Mouse (Mus musculus) inflammation-experienced regulatory T-cells, adult 6 months (primary cell): ENCODE measurements at regions not wholly inside any gene's neighbourhood (a gene's known extent, or its start where the extent isn't known, plus 50 kb on each side); places are given as distances from the start of the nearest gene placed in this dataset.

Source experiments
- ATAC-seq: one replicate; pipeline ENCODE4 v1.8.0; 2017

DNA sequence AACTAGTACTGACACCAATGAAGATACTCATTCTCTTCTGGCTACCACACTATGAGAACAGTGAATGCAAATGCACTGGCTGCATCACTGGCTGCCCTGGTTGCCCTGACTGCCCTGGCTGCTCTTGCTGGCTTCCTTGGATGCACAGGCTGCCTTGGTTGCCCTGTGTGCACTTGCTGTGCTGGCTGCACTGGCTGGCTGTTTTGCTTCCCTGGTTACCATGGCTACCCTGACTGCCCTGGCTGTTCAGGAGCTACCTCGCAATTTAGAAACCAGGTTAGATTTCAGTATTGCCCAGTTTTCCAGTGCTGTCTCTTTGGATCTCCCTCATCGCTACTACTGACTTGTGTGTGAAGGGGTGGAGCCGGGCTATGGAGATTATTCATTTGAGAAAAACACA, 175.7 kb downstream of the Fat4 start:
- no peak for ATAC-seq

DNA sequence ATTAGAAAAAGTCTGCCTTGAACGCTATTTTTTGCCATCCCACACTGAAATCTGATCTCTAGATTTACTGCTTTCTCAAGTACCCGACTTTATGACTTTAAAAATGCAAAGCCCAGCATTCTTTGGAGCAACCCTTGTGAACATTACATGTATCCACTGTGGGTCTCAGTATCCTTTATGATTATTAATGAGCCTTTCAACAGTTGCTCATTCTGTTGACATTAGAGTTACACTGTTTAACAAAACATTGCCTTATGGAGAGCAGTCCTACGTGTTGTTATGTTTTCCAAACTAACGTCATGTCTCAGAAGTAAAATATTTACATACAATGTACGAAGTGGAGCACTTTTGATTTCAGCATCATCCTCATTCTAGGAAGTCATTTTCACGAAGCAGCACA, 178.7 kb downstream of the Fat4 start:
- no peak for ATAC-seq

DNA sequence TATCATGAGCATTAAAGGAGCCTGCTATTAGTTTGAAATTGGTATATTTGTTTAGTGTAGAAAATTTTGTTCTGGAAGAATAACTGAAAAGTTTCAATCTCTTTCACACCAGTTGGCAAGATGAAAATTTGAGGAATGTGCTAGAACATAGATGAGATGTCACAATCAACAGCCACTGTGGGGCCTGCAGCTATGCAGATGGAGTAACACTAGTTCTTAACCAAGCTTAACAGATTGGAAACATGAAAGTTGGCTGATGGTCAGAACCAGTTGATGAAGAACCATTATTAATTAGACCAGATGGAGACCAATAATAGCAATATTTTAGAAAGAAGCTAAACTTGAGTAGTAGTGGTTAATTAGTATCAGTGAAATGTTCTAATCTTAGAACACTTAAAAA, 182.3 kb downstream of the Fat4 start:
- no peak for ATAC-seq

DNA sequence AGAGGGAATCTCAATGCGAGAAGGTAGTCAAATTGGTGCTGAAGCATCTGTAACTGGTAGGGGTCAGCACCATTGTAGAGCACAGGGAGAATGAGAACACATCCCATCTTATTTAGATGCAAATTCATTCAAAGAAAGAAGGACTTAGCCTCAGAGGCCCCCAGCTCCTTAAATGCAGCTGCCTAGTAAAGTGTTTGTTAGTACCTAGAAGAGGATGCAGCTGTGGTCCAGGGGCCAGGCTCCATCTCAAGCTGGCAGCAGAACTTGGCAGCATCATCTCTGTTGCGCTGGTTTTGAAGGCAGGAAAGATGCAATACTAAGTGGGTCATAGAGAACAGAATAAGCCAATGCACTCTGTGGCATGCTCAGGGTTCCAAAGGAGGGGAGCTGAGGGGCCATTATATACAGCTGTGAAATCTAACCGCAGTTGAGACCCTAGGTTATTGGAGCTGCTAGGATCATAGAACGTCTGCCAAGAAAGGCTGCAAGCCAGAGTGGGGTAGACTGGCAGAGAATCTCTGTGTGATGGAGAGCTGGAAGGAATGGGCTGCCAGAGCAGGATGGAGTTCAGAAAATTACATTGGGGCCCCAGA, 196.0 kb downstream of the Fat4 start:
- no peak for ATAC-seq

DNA sequence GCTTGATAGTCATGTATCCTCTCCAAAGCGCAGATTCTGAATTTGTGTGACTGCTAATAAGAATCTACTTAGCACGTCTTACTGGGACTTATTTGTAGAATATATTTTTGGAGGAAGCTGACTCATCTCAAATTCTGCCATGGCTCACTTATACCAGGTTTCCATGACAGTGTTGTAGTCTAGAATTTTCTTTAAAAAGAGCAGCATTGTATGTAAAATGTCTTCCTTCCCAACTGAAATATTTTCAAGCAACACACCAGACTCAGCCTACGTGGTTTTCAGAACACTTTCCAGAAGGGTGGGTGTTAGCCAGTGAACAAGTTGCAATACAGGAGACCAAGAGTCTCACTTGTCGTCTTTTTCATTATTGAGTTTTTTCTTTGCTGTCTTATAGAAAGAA, 202.2 kb downstream of the Fat4 start:
- no peak for ATAC-seq

DNA sequence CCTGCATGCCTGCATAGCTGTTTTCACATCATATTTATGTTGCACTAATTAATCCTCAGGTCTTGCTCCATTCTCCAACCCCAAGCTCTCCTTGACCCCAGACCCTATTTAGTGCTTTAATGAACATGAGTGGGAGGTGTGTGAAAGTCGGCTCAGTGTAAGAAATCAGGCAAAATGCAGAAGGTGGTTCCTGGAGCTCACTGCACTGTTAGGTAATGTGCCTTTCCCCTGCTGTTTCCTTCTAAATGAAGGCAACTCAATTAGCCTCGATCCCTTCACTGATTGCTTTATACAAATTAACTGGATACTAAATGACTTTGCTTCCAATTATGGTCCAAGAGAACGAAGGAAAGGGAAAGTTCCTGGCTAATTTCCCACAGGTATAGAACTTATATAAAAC, 215.6 kb downstream of the Fat4 start:
- no peak for ATAC-seq

DNA sequence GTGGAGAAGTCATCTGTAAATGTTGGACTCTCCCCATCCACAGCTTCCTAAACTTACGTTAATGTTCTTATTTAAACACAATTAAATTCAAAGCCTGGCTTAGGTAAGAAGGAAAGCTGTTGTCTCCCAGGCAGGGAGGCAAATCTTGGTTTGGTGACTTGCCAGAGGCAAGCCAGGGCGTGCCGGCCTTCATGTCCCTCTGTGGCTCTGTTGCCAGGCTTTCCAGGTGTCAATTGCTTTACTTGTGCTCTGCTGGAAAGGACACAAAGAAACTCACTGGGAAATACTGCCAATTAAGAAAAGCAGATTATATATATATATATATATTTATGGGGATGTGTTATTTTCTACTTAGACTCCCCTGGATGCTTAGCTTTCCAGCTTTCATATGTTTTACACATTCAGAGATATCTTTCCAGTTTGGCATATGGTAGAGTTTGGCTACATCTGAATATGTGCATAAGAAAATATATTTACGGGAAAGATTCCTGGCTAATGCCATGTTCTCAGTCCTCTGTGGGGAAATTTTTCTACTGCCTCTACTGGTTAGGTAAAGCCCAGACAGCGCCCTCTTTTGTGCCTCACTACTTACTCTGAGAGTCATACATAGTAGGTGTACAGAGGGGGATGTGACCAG, 223.1 kb downstream of the Fat4 start:
- no peak for ATAC-seq

DNA sequence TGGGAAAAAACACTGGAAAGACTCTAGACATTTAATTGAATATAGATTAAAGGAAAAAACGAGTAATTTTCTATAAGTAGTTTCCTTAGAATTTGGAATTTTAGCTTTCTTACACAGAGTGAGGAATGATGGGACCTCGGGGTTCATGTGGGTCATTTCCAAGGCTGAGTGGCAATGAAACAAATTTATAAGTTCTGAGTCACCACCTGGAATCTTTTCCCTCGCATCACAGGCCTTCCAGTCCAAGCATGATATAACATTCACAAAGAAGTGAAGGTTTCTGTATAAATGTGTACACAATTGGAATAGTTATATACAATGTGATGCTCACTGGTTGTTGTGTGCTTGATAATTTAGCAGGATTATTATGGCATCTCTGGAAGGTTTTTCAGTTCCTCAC, 227.3 kb downstream of the Fat4 start:
- ATAC-seq, result no peak

DNA sequence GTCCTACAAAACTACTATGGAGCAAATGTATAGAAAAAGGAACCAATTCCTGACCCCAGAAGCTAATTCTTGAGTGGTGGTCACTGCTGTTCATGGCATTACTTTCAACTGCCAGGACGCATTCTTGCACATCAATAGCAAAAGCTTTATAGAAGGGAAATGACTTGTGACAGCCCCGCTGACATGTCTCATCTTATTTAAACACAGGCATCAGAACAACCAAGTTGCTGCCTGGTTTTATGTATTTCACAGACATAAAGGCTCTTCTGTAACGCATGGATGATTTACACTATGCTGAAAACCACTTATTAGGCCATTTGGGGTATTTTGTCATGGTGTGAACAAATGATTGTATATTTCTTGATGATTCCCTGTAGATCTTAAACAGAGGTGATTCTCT, 228.1 kb downstream of the Fat4 start:
- no peak for ATAC-seq

DNA sequence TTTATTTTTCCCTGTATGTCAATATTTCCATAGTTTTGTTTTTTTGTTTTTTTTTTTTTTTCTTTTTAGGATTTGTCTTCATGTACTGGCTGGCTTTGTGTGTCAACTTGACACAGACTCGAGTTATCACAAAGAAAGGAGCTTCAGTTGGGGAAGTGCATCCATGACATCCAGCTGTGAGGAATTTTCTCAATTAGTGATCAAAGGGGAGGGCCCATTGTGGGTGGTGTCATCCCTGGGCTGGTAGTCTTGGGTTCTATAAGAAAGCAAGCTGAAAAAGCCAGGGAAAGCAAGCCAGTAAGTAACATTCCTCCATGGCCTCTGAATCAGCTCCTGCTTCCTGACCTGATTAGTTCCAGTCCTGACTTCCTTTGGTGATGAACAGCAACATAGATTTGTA, 228.7 kb downstream of the Fat4 start:
- ATAC-seq, result no peak

DNA sequence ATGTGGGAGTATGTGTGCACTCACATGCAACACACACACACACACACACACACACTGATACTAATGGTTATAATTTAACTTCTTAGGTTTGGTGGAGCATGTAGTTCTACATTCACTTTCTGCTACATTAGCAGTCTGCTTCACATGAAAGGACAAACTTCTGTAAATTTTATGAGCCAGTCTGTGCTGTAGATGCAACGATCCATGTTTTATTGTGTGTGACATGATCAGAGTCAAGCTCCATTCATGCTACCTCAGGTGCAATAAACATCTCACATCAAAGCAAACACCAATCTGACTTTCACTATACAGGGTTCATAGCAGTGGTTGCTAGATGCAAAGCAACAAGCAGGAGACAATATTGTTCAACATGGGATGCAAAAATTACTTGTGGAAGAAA, 235.5 kb downstream of the Fat4 start:
- ATAC-seq, result no peak

DNA sequence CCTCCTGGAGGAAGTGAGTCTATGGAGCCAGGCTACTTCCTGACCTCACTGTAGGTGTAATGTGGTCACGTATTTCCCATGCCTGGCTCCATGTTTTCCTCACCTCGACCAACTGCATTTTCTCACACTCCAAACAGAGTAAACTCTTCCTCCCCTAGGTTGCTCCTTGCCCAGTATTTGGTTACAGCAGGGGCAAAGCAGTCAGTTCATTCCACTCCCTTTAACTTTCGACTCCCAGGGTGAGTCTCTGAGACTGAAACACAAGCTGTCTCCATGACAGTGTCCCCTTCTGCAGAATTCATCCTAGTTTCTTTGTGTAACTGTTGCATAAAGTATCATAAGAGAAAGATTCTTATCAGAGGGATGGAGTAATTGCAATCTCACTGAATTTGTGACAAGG, 243.8 kb downstream of the Fat4 start:
- no peak for ATAC-seq

DNA sequence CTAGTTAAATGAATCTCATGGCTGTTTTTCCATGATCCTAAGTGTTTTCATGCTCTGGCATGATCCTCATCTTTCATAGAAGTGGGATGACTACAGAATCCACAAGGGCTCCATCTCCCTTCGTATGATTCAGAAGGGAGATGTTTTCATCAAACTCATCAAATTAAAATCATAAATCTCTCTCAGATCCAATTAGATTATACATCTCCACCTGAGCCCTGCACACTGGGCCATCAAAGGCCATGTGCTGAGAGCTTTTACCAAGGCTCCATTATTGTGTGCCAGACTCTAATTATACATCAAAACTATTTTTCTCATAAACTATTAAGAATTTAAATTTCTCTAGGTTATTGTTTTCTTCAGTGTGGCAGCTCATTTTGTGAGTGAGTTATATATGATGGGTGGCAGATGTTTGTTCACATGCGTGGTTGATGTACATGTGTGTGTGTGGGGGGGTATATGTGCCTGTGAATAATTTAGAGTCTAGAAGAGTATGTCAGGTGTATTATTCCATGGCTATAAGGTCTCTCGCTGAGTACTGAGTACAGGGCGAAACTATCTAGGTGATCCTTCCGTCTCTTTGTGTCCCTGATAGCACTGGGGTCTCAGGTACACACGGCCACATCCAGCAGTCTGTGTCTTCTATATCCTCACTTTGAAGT, 278.4 kb downstream of the Fat4 start:
- no peak for ATAC-seq

DNA sequence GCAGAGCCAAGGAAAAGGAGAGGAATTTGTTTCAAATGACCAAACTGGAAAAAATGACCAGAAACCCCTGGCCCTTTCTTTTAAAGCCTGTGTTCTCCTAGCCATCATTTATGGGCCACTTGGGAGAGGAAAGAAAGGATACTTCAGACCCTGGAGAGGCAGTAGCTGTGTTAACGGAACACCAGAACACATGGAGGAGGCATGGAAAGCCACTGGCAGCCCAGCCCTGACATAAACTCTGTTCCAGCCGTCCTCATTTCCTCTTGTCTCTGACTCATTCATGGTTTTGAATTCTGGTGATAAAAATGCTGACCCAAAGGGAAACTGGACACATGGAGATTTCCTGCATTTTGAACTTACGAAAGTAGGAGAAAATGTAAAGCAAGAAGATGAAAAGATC, 295.9 kb downstream of the Fat4 start:
- no peak for ATAC-seq

DNA sequence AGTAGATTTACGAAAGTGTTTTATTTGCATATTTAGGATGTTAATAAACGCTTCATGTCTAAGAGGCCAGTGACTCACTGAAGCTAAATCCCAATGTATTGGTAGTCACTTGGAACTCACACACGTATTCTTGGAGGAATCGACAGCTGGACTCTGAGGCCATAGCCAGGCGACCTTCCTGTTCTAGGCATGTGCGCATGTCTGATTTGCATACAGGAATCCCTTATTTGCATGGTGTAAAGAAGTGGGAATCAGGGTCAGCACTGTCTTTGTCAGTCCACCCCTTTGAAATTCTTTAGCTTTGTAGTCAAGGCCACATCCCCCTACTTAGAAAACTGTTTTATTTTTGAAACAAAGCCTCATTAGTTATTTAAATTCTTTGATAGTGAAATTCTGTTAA, 308.4 kb downstream of the Fat4 start:
- ATAC-seq, result no peak

DNA sequence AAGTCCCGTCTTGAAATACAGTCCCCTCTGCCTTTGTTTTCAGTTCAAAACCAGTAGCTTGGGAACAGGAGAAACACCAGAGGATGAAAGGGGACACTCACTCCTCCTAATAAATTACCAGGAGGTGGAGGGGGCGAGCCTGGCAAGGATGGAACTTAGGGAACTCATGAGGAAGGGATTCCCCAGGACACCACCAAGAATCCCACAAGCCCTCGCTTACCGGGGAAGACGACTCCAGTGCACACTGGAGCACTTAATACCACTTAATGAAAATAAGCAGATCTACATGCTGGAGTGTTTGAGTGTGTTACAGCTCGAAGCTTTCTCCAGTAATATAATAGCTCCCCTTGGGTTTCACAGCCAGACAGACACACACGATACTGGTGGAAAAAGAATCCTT, 315.9 kb downstream of the Fat4 start:
- no peak for ATAC-seq

DNA sequence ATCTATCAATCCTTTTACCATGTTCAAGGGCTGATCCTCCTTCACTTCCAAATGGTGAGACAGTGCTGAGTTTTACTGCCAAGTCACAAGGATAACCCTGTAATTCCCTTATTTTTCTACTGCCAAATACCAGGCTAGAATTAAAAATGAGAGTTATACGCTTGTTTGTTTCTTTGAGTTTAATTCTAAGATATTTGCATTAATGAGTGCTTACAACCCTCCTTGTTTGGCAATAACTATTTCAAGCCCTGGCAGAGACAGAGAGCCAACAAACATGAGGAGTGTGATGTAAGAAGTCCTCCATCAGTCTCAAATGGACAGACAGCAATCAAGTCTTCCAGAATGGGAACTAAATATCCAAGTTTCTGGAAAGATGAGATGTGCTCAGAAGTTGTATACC, 321.9 kb downstream of the Fat4 start:
- no peak for ATAC-seq

DNA sequence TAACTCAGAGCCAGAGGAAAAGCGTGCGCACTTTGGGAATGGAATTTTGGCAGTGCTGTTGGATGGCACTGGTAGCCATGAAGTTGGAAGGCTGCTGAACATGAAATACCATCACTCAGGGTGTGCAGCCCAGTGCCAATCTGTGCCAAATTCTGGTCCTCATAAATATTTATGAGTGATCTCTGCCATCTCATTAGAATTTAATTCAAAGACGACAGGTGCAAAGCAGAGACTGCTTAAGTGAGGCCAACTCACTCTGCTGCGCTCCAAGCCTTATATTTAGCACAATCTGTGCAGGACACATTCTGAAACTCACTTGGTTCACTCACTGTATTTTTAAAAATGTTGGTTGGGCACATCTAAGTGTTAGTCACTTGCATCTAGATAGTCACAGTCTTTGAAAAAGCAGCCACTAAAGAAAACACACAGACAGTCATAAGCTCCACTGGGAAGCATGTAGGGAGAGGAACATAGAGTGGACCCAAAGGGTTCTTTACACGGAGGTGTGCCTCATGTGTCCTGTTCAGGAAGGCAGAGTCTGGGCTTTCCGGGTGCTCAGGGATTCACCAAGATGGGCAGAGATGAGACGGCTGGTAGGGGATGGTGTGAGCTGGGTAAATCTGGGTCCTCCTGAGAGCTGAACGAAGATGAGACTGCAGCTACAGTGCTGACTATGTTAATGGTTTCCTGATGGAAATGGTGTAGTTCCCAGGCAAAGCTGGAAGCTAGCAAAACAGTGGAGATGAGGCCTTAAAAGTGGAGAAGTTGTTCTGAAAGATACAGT, 322.8 kb downstream of the Fat4 start:
- no peak for ATAC-seq

DNA sequence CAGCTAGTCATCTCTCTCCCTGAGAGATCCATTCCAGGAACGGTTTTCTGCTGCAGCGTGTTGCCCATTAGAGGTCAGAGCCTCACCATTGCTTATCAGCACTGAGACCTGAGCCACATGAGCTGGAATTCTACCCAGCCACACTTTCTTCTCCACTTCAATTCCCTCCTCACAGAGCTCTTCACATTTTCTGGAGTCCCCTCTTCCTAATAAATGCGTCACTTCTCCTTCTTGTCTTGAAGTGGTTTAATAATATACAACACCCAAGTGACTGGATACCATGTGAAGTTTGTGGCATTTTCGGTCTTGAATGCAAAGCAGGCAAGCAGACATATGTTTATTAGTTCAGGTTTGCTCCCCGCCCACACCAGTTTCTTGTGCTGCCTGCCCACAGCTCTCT, 324.9 kb downstream of the Fat4 start:
- no peak for ATAC-seq

DNA sequence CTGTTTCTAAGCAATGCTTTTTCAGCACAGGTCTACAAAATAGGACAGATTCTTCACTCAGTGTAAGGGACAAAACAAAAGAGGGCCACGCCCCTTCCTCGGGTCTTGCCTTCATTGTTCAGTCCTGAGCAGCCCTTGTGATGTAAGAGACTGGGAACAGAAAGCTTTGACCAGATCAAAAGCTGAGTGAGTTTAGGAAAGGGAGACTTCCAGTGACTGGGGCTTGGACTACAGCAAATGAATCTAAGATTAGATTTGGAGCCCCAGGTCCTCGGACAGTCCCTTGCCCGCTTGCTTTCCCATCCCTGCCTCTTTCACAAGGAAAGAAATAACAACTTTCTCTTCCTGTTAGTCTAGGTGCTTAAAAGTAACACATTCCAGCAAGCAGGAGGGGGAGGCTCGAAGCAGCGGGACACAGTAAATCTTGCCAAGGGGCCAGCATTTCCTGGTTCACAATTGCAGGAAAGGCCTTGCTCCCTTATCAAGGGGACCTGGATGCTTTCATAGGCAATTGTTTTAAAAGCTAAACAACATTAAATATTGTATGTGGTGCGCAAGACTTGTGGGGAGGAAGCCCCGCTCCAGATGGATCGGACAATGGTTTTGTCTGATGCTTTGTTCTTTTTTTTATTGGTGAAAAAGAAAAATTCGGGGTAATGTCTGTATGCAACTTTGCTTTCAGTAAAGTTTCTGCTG, 333.4 kb downstream of the Fat4 start:
- no peak for ATAC-seq

DNA sequence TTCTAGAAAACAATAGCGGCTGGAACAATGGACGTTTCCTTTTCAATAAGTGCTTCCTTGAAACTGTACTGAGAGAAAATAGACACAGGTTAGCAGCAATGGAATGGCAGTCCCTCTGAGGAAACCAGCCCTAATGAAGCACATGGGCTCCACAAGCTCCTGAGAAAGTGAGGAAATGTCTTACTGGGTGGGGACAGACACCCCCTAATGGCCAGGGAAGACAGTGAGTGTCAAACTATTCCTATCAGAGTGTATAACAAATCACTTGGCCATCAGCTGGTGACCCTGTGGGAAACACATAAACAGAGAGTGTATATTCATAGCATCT, 333.9 kb downstream of the Fat4 start:
- no peak for ATAC-seq

DNA sequence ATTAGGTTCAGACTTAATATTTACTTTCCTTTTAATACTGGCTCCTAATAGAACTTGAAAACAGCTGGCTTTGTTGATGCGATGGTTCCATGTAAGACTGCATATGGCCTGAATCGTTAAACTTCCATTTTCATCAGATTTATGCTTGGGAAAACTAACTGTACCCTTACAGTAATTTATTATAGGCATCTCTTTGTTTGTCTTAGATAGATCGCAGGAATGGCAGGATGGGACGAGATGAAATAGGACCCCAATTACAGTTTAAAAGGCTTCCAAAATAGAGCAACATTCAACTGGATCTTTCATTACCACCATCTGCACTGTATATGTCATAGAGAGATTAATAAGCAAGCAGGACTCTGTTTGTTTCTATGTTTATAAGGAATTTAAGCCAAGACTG, 335.3 kb downstream of the Fat4 start:
- no peak for ATAC-seq

DNA sequence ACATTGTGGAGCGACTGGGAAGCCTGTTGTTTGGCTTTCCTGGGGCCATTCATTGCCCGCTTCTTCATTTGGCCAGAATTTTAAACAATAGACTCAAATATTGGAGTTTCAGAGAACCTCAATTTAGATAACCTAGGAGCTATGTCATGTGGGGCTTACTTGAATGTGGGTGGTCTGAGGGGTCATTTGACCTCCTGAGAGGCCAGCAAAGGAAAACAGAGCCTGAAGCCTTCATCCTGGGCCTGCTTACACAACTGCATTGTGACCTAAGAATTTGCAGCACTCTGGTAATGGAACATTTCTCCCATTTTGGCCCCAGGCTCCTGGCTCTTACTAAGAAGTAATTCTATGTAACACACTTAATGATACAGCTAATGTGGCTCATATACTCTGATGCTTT, 348.2 kb downstream of the Fat4 start:
- ATAC-seq, result no peak
